Mouse (Mus musculus): ENCODE measurements around the gene Pa2g4.

DNA sequence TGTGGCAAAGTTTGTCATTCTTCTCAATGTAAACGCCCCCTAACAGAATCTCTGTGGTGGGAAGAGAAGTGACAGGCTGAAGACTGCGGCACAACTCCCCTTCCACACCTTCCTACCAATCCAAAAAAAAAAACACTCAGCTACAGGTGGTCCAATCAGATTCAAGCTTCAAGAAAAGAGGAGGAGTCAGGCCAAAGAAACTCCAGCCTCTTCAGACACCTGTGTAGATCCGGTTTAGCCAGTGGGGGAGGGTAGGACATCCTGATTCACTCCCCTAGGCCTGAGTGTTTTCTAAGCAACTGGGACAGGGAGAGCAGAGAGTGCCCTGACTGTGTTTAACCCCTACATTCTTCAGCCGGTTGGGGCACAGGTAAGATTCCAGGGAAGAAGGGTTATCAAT is 18.6 kb upstream of the Pa2g4 start:
- TF ChIP-seq CHD2 (IDR thresholded peaks at IDR 0.05; ENCODE audit: low read depth, low read length) = peak; percentile 76
- peak; percentile 52; the same call in 1 of the 2 replicates for TF ChIP-seq HCFC1 (IDR thresholded peaks at IDR 0.05; ENCODE audit: borderline replicate concordance, insufficient read depth, low read length)
- no peak for TF ChIP-seq MAFK (IDR thresholded peaks at IDR 0.05; ENCODE audit: insufficient read depth, low read depth, low read length)
- TF ChIP-seq ZNF384 (IDR thresholded peaks at IDR 0.05; ENCODE audit: low read depth, low read length) = peak; percentile 95
- no peak for TF ChIP-seq ZC3H11A (IDR thresholded peaks at IDR 0.05; ENCODE audit: borderline replicate concordance, low read depth, low read length)
